Mouse (Mus musculus) granulocyte monocyte progenitor cell, adult 5-6 weeks (primary cell): Measurements from ENCODE around the gene Gm14326. TPM values are rescaled to one million over a fixed set of nuclear protein-coding genes. Genes with fewer than 3 reads are reported as not detected.
"Not testable (repeated sequence)": the region's sequence is repeated elsewhere in the genome, so short reads cannot be mapped to it uniquely, and the experiment has no call there.

ENCODE experiments used
- ATAC-seq: replicated peaks from 2 replicates; pipeline ENCODE4 v1.8.0; 2016; ENCODE audit warnings: mild to moderate bottlenecking, moderate TSS enrichment, inconsistent platforms; ENCODE audit not compliant: poor library complexity, severe bottlenecking
- total RNA-seq, 2 experiments: library from RNA; stranded (forward) in 1 of 2; stranded (reverse) in 1 of 2; fragments of 200-712, 200-1000 nt in 1 of 2; fragments of >200 nt in 1 of 2; fragmentation: Nextera tagmentation in 1 of 2; gene quantifications; 2 replicates each; pipeline ENCODE4 v1.2.3; 2014 to 2017

The Gm14326 gene
- 23.9 and 35.8 TPM in 2 replicates for total RNA-seq (2014; fragmentation: Nextera tagmentation)
- total RNA-seq (2017), result 27.0 and 35.8 TPM in 2 replicates

DNA sequence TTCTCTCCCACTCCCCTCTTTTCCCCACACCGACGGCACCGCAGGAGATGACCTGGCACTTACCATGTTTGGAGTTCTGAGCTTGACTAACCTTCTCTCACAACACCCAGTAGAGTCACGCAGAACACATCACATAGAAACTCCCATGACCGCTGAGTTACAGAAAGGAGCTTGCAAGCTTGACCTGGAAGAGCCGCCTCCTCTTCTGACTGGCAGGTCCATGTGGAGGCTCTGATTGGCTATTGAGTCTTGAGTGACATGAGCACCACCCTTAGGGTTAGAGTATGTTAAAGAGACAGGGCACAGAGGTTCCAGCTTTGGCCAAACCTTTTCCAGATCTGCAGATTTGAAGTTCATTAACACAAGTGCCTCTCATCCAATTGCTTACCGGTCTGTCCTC, at the start of gene Gm14326:
Gene Gm14326, minus strand, starts transcription at position 153 of the 400 bp plus-strand sequence.
- ATAC-seq, result not testable (repeated sequence)

DNA sequence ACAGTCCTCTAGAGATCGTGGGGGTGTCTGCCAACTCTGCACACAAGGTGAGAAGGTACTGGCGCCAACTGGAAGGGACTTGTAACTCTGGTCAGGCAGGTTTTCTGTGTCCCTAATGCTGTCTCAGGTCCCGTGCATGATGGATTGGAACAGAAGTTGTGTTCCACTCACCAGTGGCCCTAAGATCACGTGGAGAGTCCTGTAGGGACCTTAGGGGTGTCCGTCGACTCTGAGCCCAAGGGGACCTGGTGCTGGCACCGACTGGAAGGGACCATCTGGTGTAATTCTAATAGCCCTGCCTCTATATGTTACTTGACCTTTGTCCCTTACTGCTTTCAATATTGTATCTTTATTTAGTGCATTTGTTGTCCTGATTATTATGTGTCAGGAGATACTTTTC, 17.7 kb upstream of the Gm14326 start:
- ATAC-seq, result not testable (repeated sequence)

DNA sequence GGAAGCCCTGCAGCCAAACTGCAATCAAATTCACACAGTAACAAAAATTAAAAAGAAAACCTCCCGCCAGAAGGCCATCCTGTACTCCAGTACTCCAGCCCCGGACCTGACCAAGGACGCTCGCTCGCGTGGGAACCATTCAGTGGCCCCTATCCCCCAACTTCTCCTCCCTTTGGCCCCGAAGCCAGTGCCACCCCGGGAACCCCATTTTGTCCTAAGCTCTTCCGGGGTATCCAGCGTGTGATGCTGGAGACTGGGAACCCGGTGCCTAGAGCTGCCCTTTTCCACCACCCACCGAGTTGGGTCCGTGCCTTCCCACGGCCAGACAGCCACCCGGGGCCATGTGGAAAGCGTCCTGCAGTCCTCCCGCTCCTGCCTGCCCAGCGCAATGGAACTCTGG, 363 bp downstream of the Gm14326 start:
- not testable (repeated sequence) for ATAC-seq

DNA sequence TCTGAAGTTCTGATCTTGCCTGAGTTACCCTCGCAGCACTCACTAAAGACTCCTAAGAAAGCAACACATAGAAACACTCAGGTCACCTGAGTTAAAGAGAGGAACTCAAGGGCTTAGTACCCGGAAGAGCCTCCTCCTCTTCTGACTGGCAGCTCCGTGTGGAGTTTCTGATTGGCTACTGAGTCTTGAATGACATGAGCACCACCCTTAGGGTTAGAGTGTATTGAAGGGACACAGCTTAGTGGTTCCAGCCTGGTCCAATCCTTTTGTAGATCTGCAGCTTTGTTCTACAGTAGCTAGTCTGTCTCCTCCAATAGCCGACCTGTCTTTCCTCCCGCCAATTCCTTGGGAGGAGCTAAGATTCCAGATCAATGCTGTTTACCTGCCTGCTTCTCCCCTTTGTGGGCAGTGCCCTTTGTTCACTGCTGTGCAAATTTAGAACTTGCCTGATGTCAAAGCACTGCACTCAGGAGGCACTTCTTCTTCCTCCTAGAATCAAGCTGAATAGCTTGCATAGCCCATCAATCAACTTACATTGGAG, 31.5 kb downstream of the Gm14326 start, which contains the start of gene Zfp972:
Gene Zfp972, minus strand, starts transcription at position 51 of the 541 bp plus-strand sequence.
- not testable (repeated sequence) for ATAC-seq

DNA sequence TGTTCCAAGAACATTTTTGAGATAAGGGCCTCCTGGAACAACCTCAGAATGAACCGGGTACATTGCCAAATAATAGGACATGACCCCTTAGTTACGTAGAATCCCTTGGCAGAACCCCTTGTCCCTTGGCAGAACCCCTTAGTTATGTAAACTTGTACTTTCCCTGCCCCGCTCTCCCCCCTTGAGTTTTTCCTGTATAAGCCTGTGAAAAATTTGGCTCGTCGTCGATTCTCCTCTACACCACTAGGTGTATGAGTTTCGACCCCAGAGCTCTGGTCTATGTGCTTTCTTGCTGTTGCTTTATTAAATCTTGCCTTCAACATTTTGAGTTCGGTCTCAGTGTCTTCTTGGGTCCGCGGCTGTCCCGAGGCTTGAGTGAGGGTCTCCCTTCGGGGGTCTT, 53.8 kb downstream of the Gm14326 start:
- ATAC-seq, result not testable (repeated sequence)

DNA sequence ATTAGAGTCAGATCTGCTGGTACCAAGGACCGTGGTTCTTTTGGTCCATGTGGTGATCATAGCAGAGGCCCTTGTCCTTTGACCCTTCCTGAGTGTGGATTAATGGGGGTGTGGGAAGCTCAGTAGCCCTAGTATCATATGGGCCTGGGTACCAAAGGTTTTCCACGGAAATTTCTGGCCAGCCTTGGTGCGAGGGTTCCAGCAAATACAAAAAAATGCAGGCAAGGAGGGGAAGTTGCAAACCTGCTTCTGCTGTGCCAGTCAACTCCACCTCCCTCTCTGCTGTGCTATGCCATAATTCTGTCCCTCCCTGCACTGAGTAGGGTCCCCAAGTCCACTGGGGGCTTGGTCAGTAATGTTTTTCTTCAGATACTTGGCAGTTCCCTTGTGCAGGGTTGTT, 58.9 kb downstream of the Gm14326 start:
- not testable (repeated sequence) for ATAC-seq

DNA sequence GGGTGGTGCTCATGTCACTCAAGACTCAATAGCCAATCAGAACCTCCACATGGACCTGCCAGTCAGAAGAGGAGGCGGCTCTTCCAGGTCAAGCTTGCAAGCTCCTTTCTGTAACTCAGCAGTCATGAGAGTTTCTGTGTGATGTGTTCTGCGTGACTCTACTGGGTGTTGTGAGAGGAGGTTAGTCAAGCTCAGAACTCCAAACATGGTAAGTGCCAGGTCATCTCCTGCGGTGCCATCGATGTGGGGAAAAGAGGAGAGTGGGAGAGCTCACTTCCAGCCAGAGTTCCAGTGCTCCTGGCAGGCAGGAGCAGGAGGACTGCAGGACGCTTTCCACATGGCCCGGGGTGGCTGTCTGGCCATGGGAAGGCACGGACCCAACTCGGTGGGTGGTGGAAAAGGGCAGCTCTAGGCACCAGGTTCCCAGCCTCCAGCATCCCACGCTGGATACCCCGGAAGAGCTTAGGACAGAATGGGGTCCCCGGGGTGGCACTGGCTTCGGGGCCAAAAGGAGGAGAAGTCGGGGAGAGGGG, 60.0 kb downstream of the Gm14326 start, which contains the start of gene Gm14327:
Gene Gm14327, plus strand, starts transcription at position 51 of the 533 bp plus-strand sequence.
- ATAC-seq, result not testable (repeated sequence)

DNA sequence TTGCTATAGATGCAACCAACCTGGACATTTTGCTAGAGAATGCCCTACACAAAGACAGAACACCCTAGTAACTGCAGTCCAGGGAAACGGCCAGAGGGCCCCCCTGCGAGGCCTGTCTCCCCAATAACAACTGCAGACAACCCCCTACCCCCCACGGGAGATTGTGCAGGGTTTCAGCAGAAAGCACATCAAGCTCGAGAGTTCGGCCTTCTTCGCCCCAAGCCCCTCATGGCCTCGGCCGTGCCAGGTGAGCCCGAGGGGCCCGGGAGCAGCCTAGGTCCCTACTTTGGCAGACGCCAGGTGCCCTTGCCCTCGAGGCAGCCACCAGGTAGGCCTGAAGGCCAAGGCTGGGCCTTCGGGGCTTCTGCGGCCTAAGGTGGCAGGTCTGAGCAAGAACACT, 69.4 kb downstream of the Gm14326 start:
- not testable (repeated sequence) for ATAC-seq

Other genes with a start within 250 kb of the Gm14326 start
- 1.8 and 4.4 TPM in 2 replicates for gene Gm14322, start 198.0 kb downstream of the Gm14326 start, total RNA-seq (2014; fragmentation: Nextera tagmentation)
- gene Gm14322, start 198.0 kb downstream of the Gm14326 start, total RNA-seq (2017), result 2.2 and 6.1 TPM in 2 replicates
- gene Gm14325, start 117.0 kb downstream of the Gm14326 start, total RNA-seq (2014; fragmentation: Nextera tagmentation), result 16.8 and 24.2 TPM in 2 replicates
- 11.3 and 17.0 TPM in 2 replicates for gene Gm14325, start 117.0 kb downstream of the Gm14326 start, total RNA-seq (2017)
- 21.9 TPM in 1 of 2 replicates, not detected in the other for gene Gm14327, start 60.2 kb downstream of the Gm14326 start, total RNA-seq (2014; fragmentation: Nextera tagmentation)
- not detected in 2 replicates for gene Gm14327, start 60.2 kb downstream of the Gm14326 start, total RNA-seq (2017)
- gene Zfp972, start 31.7 kb downstream of the Gm14326 start, total RNA-seq (2014; fragmentation: Nextera tagmentation), result 1.8 TPM in 1 of 2 replicates, not detected in the other
- gene Zfp972, start 31.7 kb downstream of the Gm14326 start, total RNA-seq (2017), result 6.1 TPM in 1 of 2 replicates, not detected in the other
- gene Zfp971, start 66.0 kb upstream of the Gm14326 start, total RNA-seq (2014; fragmentation: Nextera tagmentation), result 47.6 and 71.8 TPM in 2 replicates
- 23.6 and 35.2 TPM in 2 replicates for gene Zfp971, start 66.0 kb upstream of the Gm14326 start, total RNA-seq (2017)
- 11.5 and 14.1 TPM in 2 replicates for gene Zfp931, start 121.2 kb upstream of the Gm14326 start, total RNA-seq (2014; fragmentation: Nextera tagmentation)
- 7.9 and 22.6 TPM in 2 replicates for gene Zfp931, start 121.2 kb upstream of the Gm14326 start, total RNA-seq (2017)
- not detected in 2 replicates for gene Phactr3, start 161.7 kb upstream of the Gm14326 start, total RNA-seq (2014; fragmentation: Nextera tagmentation)
- gene Phactr3, start 161.7 kb upstream of the Gm14326 start, total RNA-seq (2017), result not detected in 2 replicates